8 mouse cellular contexts compared by ENCODE assay signal in the genomic region with DNA sequence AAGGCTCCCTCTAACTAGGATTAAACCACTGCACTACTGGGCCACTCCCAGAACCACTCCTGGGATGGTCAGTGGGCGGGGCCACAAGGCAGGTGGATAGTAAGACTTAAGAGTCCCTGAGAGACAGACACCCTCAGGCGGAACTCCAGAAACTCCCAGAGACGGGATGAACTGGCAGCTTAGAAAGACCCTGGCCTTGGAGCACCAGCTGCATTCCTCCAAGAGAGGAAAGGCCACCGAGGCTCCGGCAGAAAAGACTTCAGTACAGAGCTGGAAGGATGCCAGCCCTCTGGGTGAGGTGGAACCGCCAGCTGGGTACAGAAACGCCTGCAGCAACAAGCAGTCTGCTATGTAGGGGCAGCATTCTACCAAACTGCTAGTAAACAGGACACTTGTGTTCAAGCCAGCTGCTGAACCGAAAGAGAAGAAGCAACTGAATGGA.
DNase-seq lines count a peak whose midpoint lies in the region; ATAC-seq lines count a peak whose summit lies in the region.

No protein-coding gene starts in this region.

- H3K4me1 ChIP-seq in limb, embryonic 12.5 days (replicated peaks): 0 out of 2 replicates have a peak, but pooled peaks cover 4% of the 10 kb centered on the region
- no peaks in the 10 kb centered on the region for H3K4me1 ChIP-seq in limb, embryonic 10.5 days
- H3K4me1 ChIP-seq in kidney, embryonic 16.5 days (ENCODE audit: insufficient read depth, low read length): no peaks in the 10 kb centered on the region

- DNase-seq in limb, embryonic 10.5 days (ENCODE audit: low spot score): no peak
- DNase-seq in cerebellum, adult 8-10 months: peak; percentile 28
- DNase-seq in heart, adult 18-20 months: peak; percentile 77 to 81
- peak; percentile 71 to 82 for DNase-seq in lung, adult 18-20 months
- DNase-seq in right cerebral cortex, postnatal 25 days: peak; percentile 60
- no peak for DNase-seq in T-cell, adult 2 months (ENCODE audit: low spot score)

- H3K27me3 ChIP-seq in limb, embryonic 12.5 days: no peaks in the 10 kb centered on the region
- no peaks in the 10 kb centered on the region for H3K27me3 ChIP-seq in limb, embryonic 10.5 days (ENCODE audit: low read depth, poor library complexity, severe bottlenecking)
- H3K27me3 ChIP-seq in kidney, embryonic 16.5 days (ENCODE audit: insufficient read depth, low read length): no peaks in the 10 kb centered on the region

- H3K36me3 ChIP-seq in limb, embryonic 12.5 days: peaks cover 95% of the 10 kb centered on the region
- peaks cover 98% of the 10 kb centered on the region for H3K36me3 ChIP-seq in limb, embryonic 10.5 days
- peaks cover 65% of the 10 kb centered on the region for H3K36me3 ChIP-seq in kidney, embryonic 16.5 days (ENCODE audit: insufficient read depth, low read length)

- H3K4me2 ChIP-seq in limb, embryonic 12.5 days: no peak overlapping the region
- no peak overlapping the region for H3K4me2 ChIP-seq in kidney, embryonic 16.5 days (replicated peaks; ENCODE audit: low read depth, low read length)

- 0 out of 2 replicates have a peak overlapping the region, but pooled peaks have one; percentile 12 for H3K27ac ChIP-seq in limb, embryonic 12.5 days
- H3K27ac ChIP-seq in limb, embryonic 10.5 days: no peak overlapping the region
- H3K27ac ChIP-seq in kidney, embryonic 16.5 days (ENCODE audit: low read length): 0 out of 2 replicates have a peak overlapping the region, but pooled peaks have one; percentile 13

- H3K4me3 ChIP-seq in limb, embryonic 12.5 days (replicated peaks): no peak overlapping the region
- H3K4me3 ChIP-seq in limb, embryonic 10.5 days: no peak overlapping the region
- H3K4me3 ChIP-seq in kidney, embryonic 16.5 days (ENCODE audit: low read length): no peak overlapping the region

- no peak overlapping the region for H3K9ac ChIP-seq in limb, embryonic 12.5 days (replicated peaks)
- no peak overlapping the region for H3K9ac ChIP-seq in kidney, embryonic 16.5 days (replicated peaks; ENCODE audit: low read length)

- 75% methylated on average over 8 of the region's 8 CpGs for WGBS in limb, embryonic 12.5 days
- 86% methylated on average over 8 of the region's 8 CpGs for WGBS in limb, embryonic 10.5 days
- 46% methylated on average over 8 of the region's 8 CpGs for WGBS in kidney, embryonic 16.5 days

- H3K9me3 ChIP-seq in limb, embryonic 12.5 days: no peaks in the 10 kb centered on the region
- no peaks in the 10 kb centered on the region for H3K9me3 ChIP-seq in limb, embryonic 10.5 days (replicated peaks)
- H3K9me3 ChIP-seq in kidney, embryonic 16.5 days (ENCODE audit: low read length): no peaks in the 10 kb centered on the region

- no peak for ATAC-seq in limb, embryonic 12.5 days (ENCODE audit: insufficient number of reproducible peaks, insufficient read depth, low FRiP score, low TSS enrichment, low read depth)
- peak; percentile 44; the same call in 1 of the 2 replicates for ATAC-seq in kidney, embryonic 16.5 days (ENCODE audit: low FRiP score, low TSS enrichment)

Comparison
In these comparisons a context has a peak if more than half of its experiments do, and no peak if none do; other contexts are left out.
1. DNase-seq: peak in cerebellum, adult 8-10 months (single experiment), heart, adult 18-20 months (2 of 2), lung, adult 18-20 months (2 of 2) and right cerebral cortex, postnatal 25 days (single experiment); none in limb, embryonic 10.5 days (single experiment) and T-cell, adult 2 months (single experiment).